In the genomic region with DNA sequence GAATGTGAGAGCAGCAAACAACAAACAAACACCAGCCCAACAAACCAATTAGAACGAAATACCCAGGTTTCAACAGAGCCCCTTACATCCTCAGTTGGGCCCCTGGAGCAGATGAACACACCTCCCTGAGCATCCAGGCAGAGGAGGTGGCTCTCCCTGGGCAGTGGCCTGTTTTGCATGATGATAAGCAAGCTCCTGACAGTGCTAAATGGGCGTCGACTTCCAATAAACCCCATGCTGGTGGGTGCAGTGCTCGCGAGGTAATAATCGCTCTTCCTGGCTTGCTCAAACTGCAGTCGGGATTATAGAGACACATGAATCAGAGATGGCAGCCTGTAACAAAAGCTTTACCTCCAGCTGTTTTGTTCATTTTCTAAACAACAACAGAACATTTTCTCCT, we compare ENCODE assay signal across 17 mouse cellular contexts.
"Had no signal": no experiment of that assay in that cellular context is flagged by ENCODE, and none has a peak within 500 bp of the region (broad histone marks: within the 10 kb centered on the region; RNA-seq: fewer than 3 reads in every experiment).

No protein-coding gene starts in this region.

- H3K4me1 ChIP-seq: limb, embryonic 13.5 days; megakaryocyte, embryonic 14.5 days had no signal

- DNase-seq: kidney, adult 11 months; kidney, adult 9 months; kidney, postnatal 36 days; left cerebral cortex, postnatal 4 days; lung, adult 2 months; lung, postnatal 36 days; right cerebral cortex, adult 18-20 months; right cerebral cortex, postnatal 25 days; thymus, postnatal 4 days had no signal

- H3K4me2 ChIP-seq: limb, embryonic 13.5 days; midbrain, embryonic 11.5 days had no signal

- H3K9ac ChIP-seq: limb, embryonic 13.5 days; liver, embryonic 14.5 days had no signal

- H3K27ac ChIP-seq: kidney, postnatal 0 days; limb, embryonic 13.5 days; liver, embryonic 14.5 days; stomach, postnatal 0 days had no signal

- H3K4me3 ChIP-seq: limb, embryonic 13.5 days; megakaryocyte, embryonic 14.5 days had no signal

- H3K9me3 ChIP-seq: limb, embryonic 13.5 days; megakaryocyte, embryonic 14.5 days had no signal

- ATAC-seq: lung, postnatal 0 days; midbrain, embryonic 16.5 days had no signal

- H3K27me3 ChIP-seq: limb, embryonic 13.5 days; megakaryocyte, embryonic 14.5 days had no signal

- H3K36me3 ChIP-seq: limb, embryonic 13.5 days had no signal
